In genomic region chr2:20615948-20616347, GRCm38 (mm10) we compare ENCODE assay signal across 10 mouse cellular contexts.
DNase-seq lines count a peak whose midpoint lies in the region; ATAC-seq and TF ChIP-seq lines count a peak whose summit lies in the region.
"Had no signal": no experiment of that assay in that cellular context is flagged by ENCODE, and none has a peak within 500 bp of the region (broad histone marks: within the 10 kb centered on the region; RNA-seq: fewer than 3 reads in every experiment).

No protein-coding gene starts in this region.

- no peaks in the 10 kb centered on the region for H3K9me3 ChIP-seq in intestine, embryonic 16.5 days (ENCODE audit: control insufficient read depth, low read length)
- H3K9me3 ChIP-seq: hindbrain, embryonic 15.5 days had no signal

- H3K4me3 ChIP-seq in gastrocnemius, adult 2 months: no peak overlapping the region
- no peak overlapping the region for H3K4me3 ChIP-seq in thymus, adult 2 months (ENCODE audit: control insufficient read depth, insufficient read depth, low read length)
- H3K4me3 ChIP-seq in intestine, embryonic 16.5 days (ENCODE audit: low read length): no peak overlapping the region
- H3K4me3 ChIP-seq: hindbrain, embryonic 15.5 days; myocyte had no signal

- no peaks in the 10 kb centered on the region for H3K36me3 ChIP-seq in thymus, adult 2 months (ENCODE audit: control insufficient read depth, insufficient read depth, low read length)
- no peaks in the 10 kb centered on the region for H3K36me3 ChIP-seq in intestine, embryonic 16.5 days (ENCODE audit: control insufficient read depth, insufficient read depth, low read length)
- H3K36me3 ChIP-seq: hindbrain, embryonic 15.5 days had no signal

- peak; percentile 85 for TF ChIP-seq CTCF in gastrocnemius, adult 2 months (IDR thresholded peaks at IDR 0.05)
- TF ChIP-seq CTCF in thymus, adult 2 months (IDR thresholded peaks at IDR 0.05; ENCODE audit: borderline replicate concordance, control insufficient read depth, extremely low read depth, insufficient read depth, low read length, poor library complexity): no peak

- no peak overlapping the region for H3K4me2 ChIP-seq in intestine, embryonic 16.5 days (ENCODE audit: low read depth, low read length)
- H3K4me2 ChIP-seq: hindbrain, embryonic 15.5 days had no signal

- WGBS in thymus, adult 2 months: 77% methylated on average over 1 of the region's 1 CpGs
- 57% methylated on average over 1 of the region's 1 CpGs for WGBS in large intestine, adult 2 months
- 77% methylated on average over 1 of the region's 1 CpGs for WGBS in intestine, embryonic 16.5 days

- no peak for TF ChIP-seq POLR2A in thymus, adult 2 months (IDR thresholded peaks at IDR 0.05; ENCODE audit: control insufficient read depth, extremely low read depth, insufficient read depth, low read length, poor library complexity)

- H3K27me3 ChIP-seq in thymus, adult 2 months (ENCODE audit: control insufficient read depth, insufficient read depth, low read length): no peaks in the 10 kb centered on the region
- no peaks in the 10 kb centered on the region for H3K27me3 ChIP-seq in intestine, embryonic 16.5 days (replicated peaks; ENCODE audit: control insufficient read depth, insufficient read depth, low read length)
- H3K27me3 ChIP-seq: hindbrain, embryonic 15.5 days had no signal

- H3K27ac ChIP-seq in gastrocnemius, adult 2 months: no peak overlapping the region
- no peak overlapping the region for H3K27ac ChIP-seq in thymus, adult 2 months (ENCODE audit: control insufficient read depth, insufficient read depth, low read length)
- H3K27ac ChIP-seq in intestine, embryonic 16.5 days (ENCODE audit: low read length): no peak overlapping the region
- H3K27ac ChIP-seq: hindbrain, embryonic 15.5 days had no signal

- H3K4me1 ChIP-seq in thymus, adult 2 months (replicated peaks; ENCODE audit: control insufficient read depth, insufficient read depth, low read length): no peaks in the 10 kb centered on the region
- H3K4me1 ChIP-seq in intestine, embryonic 16.5 days (ENCODE audit: control insufficient read depth, insufficient read depth, low read length): no peaks in the 10 kb centered on the region
- H3K4me1 ChIP-seq: hindbrain, embryonic 15.5 days had no signal

- ATAC-seq in intestine, embryonic 16.5 days: no peak

- intact Hi-C loops in gastrocnemius, adult 2 months (cut with DNase I): loop anchor here (2.0 kb wide), 1 partner anchor 95 kb away; no protein-coding TSS in a partner anchor

- peak; percentile 37 for DNase-seq in gastrocnemius, adult 2 months
- no peak for DNase-seq in gastrocnemius, adult 8-10 months (ENCODE audit: low spot score in 2 of 2)
- DNase-seq in thymus, postnatal 25 days: peak; percentile 2
- DNase-seq in thymus, adult 2 months: no peak
- peak; percentile 52 for DNase-seq in embryo, embryonic 10.5 days (ENCODE audit: low spot score)
- DNase-seq in large intestine, adult 2 months (ENCODE audit: low read depth, low spot score): peak; percentile 27
- DNase-seq in right cerebral cortex, postnatal 14 days: peak; percentile 40

- no peak overlapping the region for H3K9ac ChIP-seq in intestine, embryonic 16.5 days (ENCODE audit: low read depth, low read length)
- H3K9ac ChIP-seq: hindbrain, embryonic 15.5 days had no signal

Comparison
In these comparisons a context has a peak if more than half of its experiments do, and no peak if none do; other contexts are left out.
1. DNase-seq: peak in gastrocnemius, adult 2 months (single experiment), thymus, postnatal 25 days (single experiment), embryo, embryonic 10.5 days (single experiment), large intestine, adult 2 months (single experiment) and right cerebral cortex, postnatal 14 days (single experiment); none in gastrocnemius, adult 8-10 months (0 of 2) and thymus, adult 2 months (single experiment).